Mouse (Mus musculus): ENCODE measurements around the gene Fgf15.
A peak's percentile ranks its signal among the peaks of the same experiment; 100 is the strongest.
"Not testable (repeated sequence)": the region's sequence is repeated elsewhere in the genome, so short reads cannot be mapped to it uniquely, and the experiment has no call there.

Gene Fgf15

DNA sequence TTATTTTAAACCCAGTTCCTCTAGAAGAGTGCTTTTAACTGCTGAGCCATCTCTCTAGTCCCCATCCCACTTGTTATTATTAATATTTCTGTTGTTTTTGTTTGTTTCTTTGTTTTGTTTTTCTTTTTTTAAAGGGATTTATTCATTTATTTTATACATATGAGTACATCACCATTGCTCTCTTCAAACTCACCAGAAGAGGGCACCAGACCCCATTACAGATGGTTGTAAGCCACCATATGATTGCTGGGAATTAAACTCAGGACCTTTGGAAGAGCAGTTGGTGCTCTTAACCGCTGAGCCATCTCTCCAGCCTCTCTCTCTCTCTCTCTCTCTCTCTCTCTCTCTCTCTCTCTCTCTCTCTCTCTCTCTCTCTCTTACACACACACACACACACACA lies 5.7 kb upstream of the Fgf15 start:
- not testable (repeated sequence) for DNase-seq (ENCODE audit: low spot score in 2 of 2)

DNA sequence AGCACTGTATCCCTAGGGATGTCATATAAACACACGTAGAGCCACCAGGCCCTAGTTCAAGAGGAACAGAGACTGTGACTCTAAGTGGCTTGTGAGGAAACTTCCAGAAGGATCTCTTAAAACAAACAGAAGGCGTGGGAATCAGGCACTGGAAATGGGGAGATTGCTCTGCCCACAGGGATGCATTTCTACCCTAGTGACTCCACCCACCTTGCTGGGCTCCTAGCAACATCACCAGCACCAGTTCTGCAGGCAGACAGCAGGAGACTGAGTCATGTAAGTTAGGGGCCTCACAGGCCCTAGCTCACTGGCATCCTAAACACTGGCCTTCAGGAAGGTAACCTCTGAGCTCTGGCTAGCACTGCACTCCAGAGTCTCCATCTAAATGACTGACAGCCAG lies 4.5 kb upstream of the Fgf15 start:
- no peak for DNase-seq (ENCODE audit: low spot score in 2 of 2)

GRCm38 (mm10) chr7:144892322-144892721 lies 4.0 kb upstream of the Fgf15 start:
- no peak for DNase-seq (ENCODE audit: low spot score in 2 of 2)

GRCm38 (mm10) chr7:144894191-144894590 lies 2.1 kb upstream of the Fgf15 start:
- no peak for DNase-seq (ENCODE audit: low spot score in 2 of 2)

GRCm38 (mm10) chr7:144894706-144895105 lies 1.6 kb upstream of the Fgf15 start:
- DNase-seq (ENCODE audit: low spot score in 2 of 2): no peak

DNA sequence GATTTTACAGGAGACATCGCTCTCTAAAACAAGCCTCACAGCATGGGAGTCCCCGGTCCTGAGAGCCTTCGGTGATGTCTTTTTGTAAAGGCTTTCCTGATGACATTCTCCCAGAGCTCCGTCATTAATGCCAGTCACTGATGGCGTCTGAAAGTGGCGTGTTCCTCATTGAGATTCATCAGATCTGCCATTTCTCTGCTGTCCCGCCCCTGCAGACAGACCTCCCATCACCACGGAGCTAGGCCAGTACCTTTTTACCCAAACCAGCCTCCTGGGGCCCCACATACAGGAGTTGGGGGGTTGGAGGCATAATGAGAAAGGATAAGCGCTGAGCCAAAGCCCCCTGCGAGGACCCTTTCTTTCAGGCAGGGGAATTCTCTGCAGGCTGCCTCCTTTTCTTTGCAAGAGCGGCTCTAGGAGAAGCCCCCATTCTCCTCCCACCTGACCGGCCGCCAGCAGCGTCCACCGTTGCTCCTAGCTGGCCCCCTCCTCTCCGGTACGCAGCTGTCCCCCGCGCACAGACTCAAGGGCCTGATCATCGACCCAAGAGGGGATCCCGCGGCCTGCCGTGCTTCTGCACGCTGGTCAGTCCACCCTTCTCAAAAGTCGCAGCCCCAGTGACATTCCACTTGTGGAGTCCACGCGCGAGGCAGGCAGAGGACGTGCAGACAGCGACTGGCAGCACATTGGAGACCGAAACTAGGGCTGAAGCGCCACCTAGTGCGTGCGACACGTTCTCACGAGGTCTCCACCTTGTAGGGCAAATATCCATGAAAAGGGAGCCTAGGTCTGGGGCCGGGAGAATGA lies 823 bp upstream of the Fgf15 start:
- DNase-seq (ENCODE audit: low spot score in 2 of 2): peak in 1 of 2 experiments; percentile 68

DNA sequence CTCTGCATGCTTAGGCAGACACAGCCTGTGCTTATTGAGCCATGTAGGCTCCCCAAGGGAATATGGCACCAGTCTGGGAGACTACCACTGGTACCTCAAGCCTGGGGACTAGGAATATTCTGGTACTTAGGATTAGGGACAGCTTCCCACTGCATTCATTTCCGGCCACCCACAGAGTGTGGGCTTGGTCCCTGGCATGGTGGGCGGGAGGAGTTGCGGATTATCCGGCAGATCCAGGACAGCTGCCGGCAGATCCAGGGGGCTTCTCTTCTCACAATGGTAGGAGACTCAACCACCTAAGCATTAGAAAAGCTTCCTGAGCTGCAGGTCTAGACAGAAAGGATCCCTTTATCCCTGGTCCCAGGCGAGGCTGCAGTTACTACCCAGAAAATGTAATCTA lies 2.2 kb downstream of the Fgf15 start:
- no peak for DNase-seq (ENCODE audit: low spot score in 2 of 2)

DNA sequence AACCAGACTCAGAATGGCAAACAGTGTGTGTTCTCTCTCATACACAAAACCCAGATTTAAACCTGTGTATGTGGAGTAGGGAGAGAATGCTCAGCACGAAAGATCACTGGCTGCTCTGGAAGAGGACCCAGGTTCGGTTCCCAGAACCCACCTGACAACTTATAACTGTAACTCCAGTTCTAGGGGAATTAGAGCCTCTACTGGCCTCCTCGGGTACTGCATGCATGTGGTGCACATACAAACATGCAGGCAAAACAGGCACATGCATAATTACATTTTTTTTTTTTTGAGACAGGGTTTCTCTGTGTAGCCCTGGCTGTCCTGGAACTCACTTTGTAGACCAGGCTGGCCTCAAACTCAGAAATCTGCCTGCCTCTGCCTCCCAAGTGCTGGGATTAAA lies 9.2 kb downstream of the Fgf15 start:
- DNase-seq (ENCODE audit: low spot score in 2 of 2): not testable (repeated sequence)

DNA sequence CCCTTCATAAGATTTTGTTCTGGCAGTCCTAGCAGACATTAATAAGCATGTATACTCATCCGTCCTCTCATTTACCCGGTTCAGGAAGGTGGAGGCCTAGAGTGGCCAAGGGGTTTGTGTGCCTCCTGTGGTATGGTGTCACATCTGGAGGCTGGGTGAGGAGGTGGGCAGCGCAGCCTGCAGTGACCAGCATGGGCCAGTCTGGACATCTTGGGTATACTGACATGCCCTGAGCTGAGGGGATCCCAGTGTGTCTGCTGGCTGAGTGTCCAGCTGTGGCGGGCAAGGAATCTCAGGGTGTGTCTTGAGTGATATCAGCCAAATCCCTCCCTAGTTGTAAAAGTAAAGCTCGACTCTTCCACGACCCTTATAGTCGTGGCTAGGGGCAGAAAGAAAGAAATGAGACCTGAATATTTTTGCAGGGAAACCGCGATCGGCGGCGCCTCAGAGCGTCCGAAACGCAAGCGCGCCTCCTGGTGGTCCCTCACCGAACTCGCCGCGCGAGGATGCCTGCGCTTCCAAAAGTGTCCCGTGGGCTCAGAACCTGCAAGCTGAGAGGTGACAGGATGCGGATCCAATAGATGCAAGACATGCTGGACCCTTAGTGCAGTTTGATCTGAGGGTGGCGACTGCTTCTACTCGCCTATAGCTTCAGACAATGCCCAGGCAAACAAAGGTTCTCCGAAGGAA lies 10.5 kb downstream of the Fgf15 start:
- peak in 1 of 2 experiments; percentile 61 for DNase-seq (ENCODE audit: low spot score in 2 of 2)

DNA sequence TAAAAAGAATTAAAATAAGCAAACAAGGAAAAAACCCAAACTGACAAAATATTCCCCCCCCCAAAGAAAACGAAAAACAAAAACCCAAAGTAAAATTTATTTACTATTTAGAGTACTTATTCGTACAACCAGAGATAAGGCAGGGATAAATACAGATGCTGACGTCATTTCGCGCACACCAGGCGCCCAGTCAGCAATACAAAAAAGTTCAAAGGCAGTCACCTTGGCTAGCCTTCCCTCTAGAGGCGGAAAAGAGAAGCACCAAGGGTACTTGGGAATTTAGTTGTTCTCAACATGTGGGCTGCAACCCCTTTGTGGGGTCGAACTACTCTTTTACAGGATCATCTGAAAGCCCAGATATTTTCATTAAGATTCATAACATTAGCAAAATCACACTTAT lies 11.5 kb downstream of the Fgf15 start:
- no peak for DNase-seq (ENCODE audit: low spot score in 2 of 2)

- DNase-seq (ENCODE audit: low spot score in 2 of 2): no peak
These were observed 12.4 kb downstream of the Fgf15 start for GRCm38 (mm10) chr7:144908705-144909104.

- DNase-seq (ENCODE audit: low spot score in 2 of 2): no peak
These were observed 14.8 kb downstream of the Fgf15 start for GRCm38 (mm10) chr7:144911121-144911520.

- no peak for DNase-seq (ENCODE audit: low spot score in 2 of 2)
These were observed 16.6 kb downstream of the Fgf15 start for GRCm38 (mm10) chr7:144912897-144913296.

GRCm38 (mm10) chr7:144914296-144914947 lies 18.1 kb downstream of the Fgf15 start:
- DNase-seq (ENCODE audit: low spot score in 2 of 2): peak in 1 of 2 experiments; percentile 63

DNA sequence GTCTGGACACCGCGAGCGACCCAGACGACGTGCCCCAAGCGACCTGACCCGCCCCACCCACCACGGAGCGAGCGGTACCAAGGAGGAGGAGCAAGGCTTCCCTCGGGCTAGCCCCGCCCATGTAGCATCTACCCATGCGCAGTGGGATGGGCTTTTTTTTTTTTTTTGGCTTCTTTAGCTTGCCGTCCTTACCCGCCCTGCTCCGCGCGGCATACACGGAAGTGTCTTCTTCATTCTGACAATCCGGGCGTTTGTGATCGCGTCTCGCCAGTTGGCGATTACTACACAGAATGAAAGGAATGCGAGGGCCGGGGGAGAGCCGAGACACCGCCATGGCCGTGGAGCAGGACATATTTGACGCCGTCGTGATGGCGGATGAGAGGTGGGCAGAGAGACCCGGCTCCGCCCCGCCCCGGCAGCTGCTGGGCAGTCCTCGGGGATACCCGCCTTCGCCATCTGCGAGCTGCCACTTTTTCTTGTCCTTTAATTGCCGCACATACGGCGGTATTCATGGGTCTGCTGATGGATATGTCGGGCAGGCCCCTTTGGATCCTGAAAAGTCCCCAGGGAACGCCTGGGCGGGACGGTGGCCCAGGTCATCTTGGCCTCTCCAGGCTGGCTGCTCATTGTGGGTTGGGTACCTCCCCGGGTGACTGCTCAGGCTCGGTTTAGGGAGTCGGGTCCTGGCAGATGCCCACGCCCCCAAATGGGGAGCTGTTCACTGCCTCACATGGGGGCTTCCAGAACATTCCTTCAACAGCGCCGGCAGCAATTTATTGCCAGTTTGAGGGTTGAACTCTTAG lies 18.8 kb downstream of the Fgf15 start, which contains the start of gene LTO1:
TSS of gene LTO1 (plus strand) at position 153 of the 803 bp plus-strand sequence.
- peak; percentile 87 to 89 for DNase-seq (ENCODE audit: low spot score in 2 of 2)

GRCm38 (mm10) chr7:144918823-144919222 lies 22.5 kb downstream of the Fgf15 start:
- DNase-seq (ENCODE audit: low spot score in 2 of 2): no peak

DNA sequence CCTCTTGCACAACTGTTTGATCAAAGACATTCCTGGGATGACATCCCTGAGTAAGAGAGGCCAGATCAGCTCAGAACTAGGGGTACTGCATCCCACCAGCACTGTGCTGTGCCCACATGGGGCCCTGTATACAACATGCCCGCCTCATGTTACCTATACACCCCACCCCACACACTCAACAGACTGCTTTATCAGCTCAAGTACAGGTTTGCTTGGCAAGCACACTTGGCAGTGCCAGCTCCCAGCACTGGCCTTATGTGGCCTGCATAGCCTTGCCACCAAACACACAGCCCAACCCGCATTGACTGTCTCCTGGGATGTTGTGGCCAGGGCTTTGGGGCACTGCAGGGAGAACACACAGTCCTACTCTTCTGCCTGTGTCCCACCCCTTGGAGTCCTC lies 31.3 kb downstream of the Fgf15 start:
- no peak for DNase-seq (ENCODE audit: low spot score in 2 of 2)

- no peak for DNase-seq (ENCODE audit: low spot score in 2 of 2)
These were observed 31.9 kb downstream of the Fgf15 start for GRCm38 (mm10) chr7:144928009-144928888.

DNA sequence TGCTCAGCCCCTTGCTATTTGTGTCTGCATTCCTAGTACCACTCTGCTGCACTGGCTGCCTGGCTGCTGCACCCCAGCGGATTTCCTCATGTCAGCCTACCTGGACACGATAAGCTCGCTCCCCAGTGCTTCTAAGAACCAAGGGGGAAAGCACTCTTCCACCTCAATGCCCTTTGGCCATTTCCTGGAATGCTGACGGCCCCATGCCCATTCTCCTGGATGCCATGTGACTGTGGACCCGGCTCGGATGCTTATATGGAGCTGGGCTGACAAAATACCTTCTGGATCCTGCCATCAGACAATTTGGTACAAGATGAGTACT lies 32.5 kb downstream of the Fgf15 start:
- DNase-seq (ENCODE audit: low spot score in 2 of 2): no peak

GRCm38 (mm10) chr7:144929506-144929905 lies 33.2 kb downstream of the Fgf15 start:
- no peak for DNase-seq (ENCODE audit: low spot score in 2 of 2)

GRCm38 (mm10) chr7:144929931-144930330 lies 33.6 kb downstream of the Fgf15 start:
- no peak for DNase-seq (ENCODE audit: low spot score in 2 of 2)

Data from frontal cortex, postnatal 10 days (tissue).